Mouse (Mus musculus): ENCODE data around the gene Ifit2.
"Not testable (repeated sequence)": the region's sequence is repeated elsewhere in the genome, so short reads cannot be mapped to it uniquely, and the experiment has no call there.

Ifit2 gene

GRCm38 (mm10) chr19:34593456-34593855 lies 43.0 kb downstream of the Ifit2 start:
- in situ Hi-C loops (cut with MboI; ENCODE audit: low sequenced_read_pairs): no loop called here

GRCm38 (mm10) chr19:34594523-34594922 lies 44.0 kb downstream of the Ifit2 start:
- in situ Hi-C loops (cut with MboI; ENCODE audit: low sequenced_read_pairs): not testable (repeated sequence)

- in situ Hi-C loops (cut with MboI; ENCODE audit: low sequenced_read_pairs): no loop called here
Measured at GRCm38 (mm10) chr19:34596811-34597210, 46.3 kb downstream of the Ifit2 start.

- in situ Hi-C loops (cut with MboI; ENCODE audit: low sequenced_read_pairs): no loop called here
Measured at GRCm38 (mm10) chr19:34598341-34598740, 47.8 kb downstream of the Ifit2 start.

- in situ Hi-C loops (cut with MboI; ENCODE audit: low sequenced_read_pairs): not testable (repeated sequence)
Measured at GRCm38 (mm10) chr19:34599250-34599649, 48.8 kb downstream of the Ifit2 start.

GRCm38 (mm10) chr19:34601888-34602287 lies 51.4 kb downstream of the Ifit2 start, which contains the start of gene Ifit1bl1:
Gene Ifit1bl1, minus strand, starts transcription at chr19:34601956.
- in situ Hi-C loops (cut with MboI; ENCODE audit: low sequenced_read_pairs): not testable (repeated sequence)

GRCm38 (mm10) chr19:34605472-34605871 lies 55.0 kb downstream of the Ifit2 start:
- in situ Hi-C loops (cut with MboI; ENCODE audit: low sequenced_read_pairs): no loop called here

- in situ Hi-C loops (cut with MboI; ENCODE audit: low sequenced_read_pairs): not testable (repeated sequence)
Measured at GRCm38 (mm10) chr19:34607237-34608051, 57.0 kb downstream of the Ifit2 start, which contains the start of gene Ifit3b. Gene Ifit3b, plus strand, starts transcription at chr19:34607970.

GRCm38 (mm10) chr19:34610118-34610517 lies 59.6 kb downstream of the Ifit2 start:
- in situ Hi-C loops (cut with MboI; ENCODE audit: low sequenced_read_pairs): not testable (repeated sequence)

GRCm38 (mm10) chr19:34612243-34613001 lies 61.9 kb downstream of the Ifit2 start:
- in situ Hi-C loops (cut with MboI; ENCODE audit: low sequenced_read_pairs): not testable (repeated sequence)

GRCm38 (mm10) chr19:34620871-34621270 lies 70.4 kb downstream of the Ifit2 start:
- in situ Hi-C loops (cut with MboI; ENCODE audit: low sequenced_read_pairs): no loop called here

- in situ Hi-C loops (cut with MboI; ENCODE audit: low sequenced_read_pairs): no loop called here
Measured at GRCm38 (mm10) chr19:34623781-34624180, 73.3 kb downstream of the Ifit2 start.

GRCm38 (mm10) chr19:34624663-34625062 lies 74.2 kb downstream of the Ifit2 start:
- in situ Hi-C loops (cut with MboI; ENCODE audit: low sequenced_read_pairs): no loop called here
